Mouse (Mus musculus) left cerebral cortex, postnatal 4 days (tissue): Measurements from ENCODE around the gene Sav1. TPM values are rescaled to one million over a fixed set of nuclear protein-coding genes. Genes with fewer than 3 reads are reported as not detected.

Source experiments
- DNase-seq: peaks from one replicate; pipeline ENCODE4 v3.0.0-alpha.2; 2022
- intact Hi-C: fragments of 180-260 bp; cut with DNase I; formaldehyde crosslinking; loops from one replicate; pipeline ENCODE4 v1.15.1; 2025
- total RNA-seq, 2 experiments: library from RNA; stranded (reverse); gene quantifications; 2 replicates each; pipeline ENCODE4 v1.2.3; 2021

Sav1 gene
- total RNA-seq, result 10 to 100 TPM; 26.0 to 27.0 TPM

DNA sequence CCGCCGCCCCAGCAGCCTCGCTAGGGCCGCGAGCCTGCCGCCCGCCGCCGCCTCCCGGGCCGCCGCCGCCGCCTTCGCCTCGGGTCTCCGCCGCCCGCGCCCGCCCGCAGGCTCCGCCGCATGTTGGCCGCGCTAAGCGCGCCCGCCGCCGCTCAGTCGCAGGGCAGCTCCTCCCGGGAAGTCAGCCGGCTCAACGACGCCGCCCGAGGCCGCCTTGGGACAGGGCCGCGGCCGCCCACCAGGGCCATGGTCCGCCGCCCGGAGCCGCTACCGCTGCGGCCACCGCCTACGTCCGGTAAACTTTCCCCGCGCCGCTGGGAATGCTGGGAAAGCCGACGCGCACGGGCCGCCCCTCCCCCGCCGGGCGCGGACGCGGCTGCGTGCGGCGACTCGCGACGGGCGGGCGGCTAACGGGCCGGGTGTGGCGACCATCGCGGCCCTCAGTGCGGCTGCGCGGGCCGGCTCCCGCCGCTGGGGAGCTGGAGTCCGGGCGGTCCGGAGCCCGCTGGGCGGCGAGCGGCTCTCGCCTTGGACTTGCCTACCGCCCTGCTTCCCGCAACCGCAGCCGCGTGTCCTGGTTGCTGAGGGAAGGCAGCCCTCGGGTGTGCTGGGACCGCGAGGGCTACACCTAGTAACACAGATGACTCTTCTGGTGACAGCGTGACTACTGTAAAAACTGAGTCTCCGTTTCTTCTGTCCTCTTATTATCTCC is at the start of gene Sav1:
Gene Sav1, minus strand, starts transcription at position 217 of the 712 bp plus-strand sequence.
- intact Hi-C loops, result loop anchor here (5.0 kb wide), 1 partner anchor 780 kb away; no protein-coding TSS in a partner anchor
- peak; percentile 81 for DNase-seq

- no peak for DNase-seq
- intact Hi-C loops, result no loop called here
Observed at GRCm38 (mm10) chr12:70026233-70026632, 39.4 kb upstream of the Sav1 start.

DNA sequence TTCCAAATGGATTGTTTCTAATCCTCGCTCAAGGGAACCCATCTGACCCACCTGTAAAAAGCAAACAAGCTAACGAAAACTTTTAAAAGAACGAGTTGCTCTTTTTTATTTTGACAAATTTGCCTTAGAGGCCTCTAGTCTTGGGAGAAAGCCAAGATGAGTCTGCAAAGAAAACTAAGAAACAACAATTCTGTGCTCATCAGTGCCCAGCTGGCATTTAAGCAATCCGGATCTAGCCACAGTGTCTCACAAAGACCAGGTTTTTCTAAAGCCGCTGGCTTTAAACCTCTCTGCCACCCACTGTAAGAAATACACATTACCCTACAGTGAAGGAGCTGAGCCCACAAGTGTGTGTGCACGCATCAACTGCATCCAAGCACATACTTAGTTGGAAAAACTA is 38.6 kb upstream of the Sav1 start:
- no peak for DNase-seq
- intact Hi-C loops, result no loop called here

- intact Hi-C loops, result no loop called here
- no peak for DNase-seq
Observed at GRCm38 (mm10) chr12:70023580-70023979, 36.8 kb upstream of the Sav1 start.

DNA sequence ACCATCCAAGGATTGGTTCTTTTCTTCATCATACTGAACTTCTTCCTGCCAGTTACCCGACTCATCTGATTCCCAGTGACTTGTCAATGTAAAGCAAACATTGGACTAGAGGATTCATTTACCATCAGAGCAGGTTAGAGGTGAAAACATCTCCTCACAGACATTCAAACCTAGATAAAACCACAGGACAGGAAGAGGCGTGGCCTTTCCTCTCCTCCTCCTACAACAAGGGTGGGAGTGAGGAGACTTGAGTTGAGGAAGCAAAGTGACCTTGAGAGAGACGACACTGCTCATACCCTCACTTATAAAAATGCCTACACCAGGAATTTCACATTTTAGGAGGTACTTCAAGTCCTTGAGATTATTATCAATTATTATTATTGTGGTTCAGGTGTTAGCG is 31.4 kb upstream of the Sav1 start:
- intact Hi-C loops, result no loop called here
- DNase-seq, result no peak

- DNase-seq, result no peak
- intact Hi-C loops, result no loop called here
Observed at GRCm38 (mm10) chr12:70015936-70016335, 29.1 kb upstream of the Sav1 start.

- intact Hi-C loops, result no loop called here
- DNase-seq, result no peak
Observed at GRCm38 (mm10) chr12:70011681-70012080, 24.9 kb upstream of the Sav1 start.

DNA sequence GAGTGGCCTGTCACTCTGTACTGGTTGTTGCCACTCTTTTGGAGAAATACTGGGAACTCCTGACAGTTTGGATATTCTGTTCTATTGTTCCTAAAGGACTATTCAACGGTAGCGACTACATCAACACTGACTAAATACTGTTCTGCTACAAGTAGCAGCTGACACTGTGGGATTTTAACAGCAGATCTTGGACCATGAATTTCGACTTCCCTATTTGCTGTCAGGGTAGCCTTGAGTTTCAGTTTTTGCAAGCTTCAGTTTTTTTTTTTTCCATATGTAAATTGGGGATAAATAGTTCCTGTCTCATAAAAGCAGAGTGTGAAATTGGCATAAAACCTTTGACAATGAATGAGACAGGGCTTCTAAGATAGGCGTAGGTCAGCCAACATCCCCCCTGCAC is 23.6 kb upstream of the Sav1 start:
- DNase-seq, result no peak
- intact Hi-C loops, result no loop called here

DNA sequence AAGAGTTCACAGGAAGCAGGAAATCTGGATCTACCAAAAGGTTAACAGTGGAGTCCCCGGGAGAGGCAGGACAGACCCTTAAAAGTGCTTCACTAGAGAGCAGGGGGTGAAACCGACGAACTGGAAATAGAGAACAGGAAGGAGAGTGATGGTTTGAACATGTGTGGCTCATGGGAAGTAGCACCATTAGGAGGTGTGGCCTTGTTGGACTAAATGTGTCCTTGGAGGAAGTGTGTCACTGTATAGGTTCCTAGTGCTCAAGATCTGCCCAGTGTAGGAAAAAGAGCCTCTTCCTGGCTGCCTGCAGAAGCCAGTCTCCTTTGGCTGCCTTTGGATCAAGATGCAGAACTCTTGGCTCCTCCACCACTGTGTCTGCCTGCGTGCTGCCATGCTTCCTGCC is 18.3 kb upstream of the Sav1 start:
- intact Hi-C loops, result no loop called here
- no peak for DNase-seq

DNA sequence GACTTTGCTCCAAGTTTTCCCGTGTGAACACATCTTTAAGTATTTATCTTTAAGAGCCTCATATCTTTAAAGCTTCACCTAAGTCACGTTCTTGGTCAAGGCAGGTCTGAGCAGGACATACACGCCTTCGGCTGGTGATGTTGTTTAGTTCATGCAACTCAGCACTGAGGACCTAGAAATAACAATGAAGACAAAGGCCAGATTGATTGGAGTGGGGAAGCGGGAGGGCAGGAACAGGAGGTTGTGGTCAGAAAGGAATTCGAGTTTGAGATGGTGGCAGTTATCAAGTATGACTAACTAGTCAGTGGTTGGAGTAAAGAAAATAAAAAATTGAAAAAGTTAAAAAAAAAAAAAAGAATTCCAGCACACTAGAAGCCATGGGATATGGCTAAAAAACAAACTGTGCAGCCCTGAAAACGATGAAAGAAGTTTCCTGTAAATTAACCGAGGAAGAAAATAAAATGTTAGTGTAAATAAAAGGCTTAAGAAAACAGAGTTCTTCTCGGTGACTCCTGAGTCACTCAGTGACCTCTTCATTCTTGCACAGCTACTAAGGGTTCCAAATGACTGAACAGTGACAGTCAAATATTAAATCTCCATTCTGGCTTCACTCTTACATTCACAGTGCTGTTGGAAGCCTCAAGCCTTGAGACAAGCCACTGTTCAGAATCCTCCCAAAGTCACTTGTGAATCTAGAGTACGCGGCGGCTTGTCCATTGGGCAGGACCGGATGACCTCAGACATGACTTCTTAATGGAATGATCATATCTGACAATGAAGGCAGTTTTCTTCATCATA is 11.6 kb upstream of the Sav1 start:
- intact Hi-C loops, result no loop called here
- no peak for DNase-seq

- no peak for DNase-seq
- intact Hi-C loops, result no loop called here
Observed at GRCm38 (mm10) chr12:69995382-69995781, 8.6 kb upstream of the Sav1 start.

- intact Hi-C loops, result loop anchor here (5.0 kb wide), 1 partner anchor 781 kb away; no protein-coding TSS in a partner anchor
- peak; percentile 17 for DNase-seq
Observed at GRCm38 (mm10) chr12:69986241-69986762, 500 bp downstream of the Sav1 start.

DNA sequence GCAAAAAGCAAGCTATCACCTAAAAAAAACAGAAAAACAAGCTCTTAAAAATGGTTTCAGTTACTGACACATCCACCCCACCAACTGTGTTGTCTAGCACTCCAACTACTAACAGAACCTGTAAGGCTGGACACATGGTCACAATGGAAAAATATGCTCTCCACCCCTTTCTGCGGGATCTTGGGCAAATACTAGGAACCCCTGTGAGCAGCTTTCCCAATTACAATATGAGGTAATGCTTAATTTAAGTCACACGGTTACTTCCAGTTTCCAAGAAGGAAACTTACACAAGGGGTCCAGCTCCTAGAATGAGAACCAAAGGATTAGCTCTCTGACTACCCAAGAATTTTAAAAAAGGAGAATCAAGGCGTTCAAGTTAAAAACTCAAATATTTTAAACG is 1.3 kb downstream of the Sav1 start:
- intact Hi-C loops, result loop anchor here (5.0 kb wide), 1 partner anchor 782 kb away; no protein-coding TSS in a partner anchor
- no peak for DNase-seq

- no peak for DNase-seq
- intact Hi-C loops, result no loop called here
Observed at GRCm38 (mm10) chr12:69982874-69983273, 3.9 kb downstream of the Sav1 start.

- no peak for DNase-seq
- intact Hi-C loops, result no loop called here
Observed at GRCm38 (mm10) chr12:69977376-69977998, 9.3 kb downstream of the Sav1 start.

DNA sequence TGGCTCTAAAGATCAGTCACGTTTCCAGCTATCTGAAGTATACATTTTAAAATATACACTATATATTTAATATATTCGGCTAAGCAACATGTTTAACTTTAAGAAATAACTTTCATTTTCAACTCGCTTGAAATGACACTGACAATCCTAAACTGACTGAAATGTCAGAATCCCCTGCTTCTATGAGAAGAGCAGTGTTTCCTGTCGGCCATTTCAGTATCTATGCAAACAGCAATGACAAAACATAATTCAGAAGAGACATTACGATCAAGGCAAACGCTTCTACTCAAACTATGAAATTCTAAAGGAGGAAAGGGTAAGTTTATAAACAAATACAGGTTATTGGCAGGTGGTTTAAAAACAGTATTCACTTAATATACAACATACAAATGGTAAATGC is 10.1 kb downstream of the Sav1 start:
- intact Hi-C loops, result no loop called here

GRCm38 (mm10) chr12:69973666-69974065 is 13.1 kb downstream of the Sav1 start:
- no peak for DNase-seq
- intact Hi-C loops, result no loop called here

More for the DNA sequence above, 10.1 kb downstream of the Sav1 start:
- DNase-seq, result no peak

- intact Hi-C loops, result no loop called here
- DNase-seq, result peak; percentile 19
Observed at GRCm38 (mm10) chr12:69968154-69968553, 18.6 kb downstream of the Sav1 start.

GRCm38 (mm10) chr12:69967112-69967511 is 19.7 kb downstream of the Sav1 start:
- intact Hi-C loops, result no loop called here

GRCm38 (mm10) chr12:69966071-69966470 is 20.7 kb downstream of the Sav1 start:
- intact Hi-C loops, result no loop called here
- DNase-seq, result no peak

More at GRCm38 (mm10) chr12:69967112-69967511, 19.7 kb downstream of the Sav1 start:
- DNase-seq, result no peak

DNA sequence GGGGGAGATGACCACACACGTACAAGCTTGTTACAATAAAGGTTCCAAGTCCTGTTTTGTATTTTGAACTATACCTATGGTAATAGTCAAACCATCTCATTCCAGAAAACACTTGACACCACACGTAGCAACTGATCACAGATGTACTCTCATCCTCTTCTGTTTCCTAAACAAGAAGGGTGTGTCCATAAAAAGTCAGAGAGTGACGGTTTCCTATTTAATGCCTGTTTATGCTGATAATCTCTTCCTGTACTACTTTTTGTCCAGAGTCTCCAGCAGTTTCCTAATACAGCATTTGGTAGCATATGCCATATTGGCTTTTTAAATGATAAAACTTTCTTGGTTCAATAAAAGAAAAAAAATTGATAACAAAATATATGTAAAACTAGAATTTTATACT is 21.2 kb downstream of the Sav1 start:
- intact Hi-C loops, result no loop called here
- DNase-seq, result no peak
